Mouse (Mus musculus) liver, embryonic 15.5 days (tissue): Measurements from ENCODE around the gene Tldc1. TPM values are rescaled to one million over a fixed set of nuclear protein-coding genes. Genes with fewer than 3 reads are reported as not detected.

ENCODE experiments used
- ATAC-seq: fragments of 200-750 bp; cut with Nextera tagmentation; 2 replicates; pipeline ENCODE4 v1.8.0; 2017; ENCODE audit warnings: moderate number of reproducible peaks, mild to moderate bottlenecking, moderate library complexity; ENCODE audit not compliant: insufficient read depth
- H3K27ac ChIP-seq: fragments of 300-500 bp; sonication (generic); replicated peaks from 2 replicates; pipeline ENCODE4 v1.5.1; 2015; ENCODE audit warnings: mild to moderate bottlenecking, inconsistent platforms
- H3K27me3 ChIP-seq: fragments of 300-500 bp; sonication (generic); 2 replicates; pipeline ENCODE4 v1.6.1; 2015; ENCODE audit warnings: mild to moderate bottlenecking, inconsistent platforms
- H3K36me3 ChIP-seq: fragments of 300-500 bp; sonication (generic); replicated peaks from 2 replicates; pipeline ENCODE4 v1.6.1; 2015; ENCODE audit warnings: moderate library complexity, mild to moderate bottlenecking, inconsistent platforms
- H3K4me1 ChIP-seq: fragments of 300-500 bp; sonication (generic); replicated peaks from 2 replicates; pipeline ENCODE4 v1.6.1; 2015; ENCODE audit warnings: inconsistent platforms
- H3K4me2 ChIP-seq: fragments of 300-500 bp; sonication (generic); 2 replicates; pipeline ENCODE4 v1.6.1; 2015; ENCODE audit warnings: moderate library complexity, mild to moderate bottlenecking, inconsistent platforms
- H3K4me3 ChIP-seq: fragments of 300-500 bp; sonication (generic); replicated peaks from 2 replicates; pipeline ENCODE4 v1.5.1; 2015; ENCODE audit warnings: mild to moderate bottlenecking, inconsistent platforms
- H3K9ac ChIP-seq: fragments of 300-500 bp; sonication (generic); 2 replicates; pipeline ENCODE4 v1.6.1; 2015; ENCODE audit warnings: moderate library complexity, mild to moderate bottlenecking, inconsistent platforms
- H3K9me3 ChIP-seq: fragments of 300-500 bp; sonication (generic); replicated peaks from 2 replicates; pipeline ENCODE4 v1.6.1; 2016; ENCODE audit warnings: inconsistent platforms
- WGBS: fragments of 180-500 bp; shearing (Covaris S2); methylation state at CpG from one replicate; pipeline ENCODE4 v1.1.7; 2015; ENCODE audit warnings: mixed read lengths; ENCODE audit not compliant: insufficient replicate concordance; 5-methylcytosine and 5-hydroxymethylcytosine counted together
- polyA plus RNA-seq: library from polyadenylated mRNA; unstranded; fragments of >200 nt; fragmentation: Nextera tagmentation; extraction: Ambion mirVana; gene quantifications from 2 replicates; pipeline ENCODE4 v1.2.1, GENCODE M21; 2015

Gene Tldc1
- polyA plus RNA-seq, 1 experiment from 2014 or later = 4.1 TPM

DNA sequence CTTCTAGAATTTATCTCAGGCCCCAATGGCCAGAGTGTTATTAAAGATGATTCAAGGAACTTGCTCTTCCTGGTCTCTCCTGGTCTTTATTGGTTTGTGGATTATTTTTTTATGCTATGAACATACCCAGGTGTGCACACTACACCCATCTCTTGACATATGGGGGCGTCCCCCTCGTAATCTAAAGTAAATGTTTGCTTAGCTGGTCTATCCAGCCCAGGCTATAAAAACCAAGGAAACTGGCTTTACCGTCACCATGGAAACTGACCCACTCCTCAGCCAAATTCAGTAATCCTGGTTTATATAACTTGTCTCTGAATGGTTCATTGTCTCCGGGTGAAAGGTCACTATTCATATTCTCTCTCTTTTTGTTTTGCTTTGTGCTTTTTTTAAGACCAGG lies 37.6 kb downstream of the Tldc1 start:
- H3K9ac ChIP-seq = no peak overlapping the region
- no peak overlapping the region for H3K4me3 ChIP-seq
- no peaks in the 10 kb centered on the region for H3K36me3 ChIP-seq
- ATAC-seq = no peak
- peaks cover 16% of the 10 kb centered on the region for H3K4me1 ChIP-seq
- no peaks in the 10 kb centered on the region for H3K9me3 ChIP-seq
- H3K4me2 ChIP-seq = no peak overlapping the region
- no peak overlapping the region for H3K27ac ChIP-seq
- 46% methylated on average over 4 of the region's 4 CpGs for WGBS
- H3K27me3 ChIP-seq = no peaks in the 10 kb centered on the region

GRCm38 (mm10) chr8:119738129-119738907 lies 39.9 kb downstream of the Tldc1 start:
- H3K4me3 ChIP-seq = no peak overlapping the region
- H3K4me1 ChIP-seq = peaks cover 16% of the 10 kb centered on the region
- H3K27ac ChIP-seq = no peak overlapping the region
- no peaks in the 10 kb centered on the region for H3K27me3 ChIP-seq
- 55% methylated on average over 19 of the region's 19 CpGs for WGBS
- H3K36me3 ChIP-seq = no peaks in the 10 kb centered on the region
- H3K4me2 ChIP-seq = no peak overlapping the region
- peak; percentile 57; the same call in 1 of the 2 replicates for ATAC-seq
- H3K9ac ChIP-seq = no peak overlapping the region
- H3K9me3 ChIP-seq = no peaks in the 10 kb centered on the region

DNA sequence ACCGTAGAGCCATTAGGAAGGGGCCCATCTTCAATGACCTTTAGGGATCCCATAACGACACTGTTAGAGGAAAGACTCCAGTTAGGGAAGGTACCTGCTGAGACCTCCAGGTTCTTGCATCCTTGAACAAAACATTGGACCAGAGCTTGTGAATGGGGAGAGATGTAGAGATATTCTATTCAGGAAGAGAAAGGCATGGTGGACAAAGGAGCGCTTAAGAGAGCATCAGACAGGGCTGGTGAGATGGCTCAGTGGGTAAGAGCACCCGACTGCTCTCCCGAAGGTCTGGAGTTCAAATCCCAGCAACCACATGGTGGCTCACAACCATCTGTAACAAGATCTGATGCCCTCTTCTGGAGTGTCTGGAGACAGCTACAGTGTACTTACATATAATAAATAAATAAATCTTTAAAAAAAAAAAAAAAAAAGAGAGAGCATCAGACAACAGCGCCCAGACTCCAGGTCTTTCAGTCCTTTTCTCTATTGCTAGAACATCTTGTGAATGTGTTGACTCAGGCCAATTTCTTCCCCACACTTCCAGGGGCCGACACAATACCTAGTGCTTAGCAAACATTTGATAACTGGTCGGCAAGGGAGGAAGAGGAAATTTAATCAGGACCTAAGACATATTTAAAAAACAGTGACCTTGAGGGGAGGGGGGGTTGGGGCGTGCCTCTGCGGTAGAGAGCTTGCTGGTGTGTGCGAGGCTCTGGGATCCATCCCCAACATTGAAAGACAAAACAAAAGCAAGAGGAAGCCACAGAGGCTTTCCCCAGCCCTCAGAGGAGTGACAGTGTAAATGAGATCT lies 40.9 kb downstream of the Tldc1 start:
- H3K27me3 ChIP-seq = no peaks in the 10 kb centered on the region
- no peak for ATAC-seq
- 50% methylated on average over 11 of the region's 11 CpGs for WGBS
- H3K27ac ChIP-seq = no peak overlapping the region
- H3K36me3 ChIP-seq = no peaks in the 10 kb centered on the region
- H3K4me1 ChIP-seq = peaks cover 16% of the 10 kb centered on the region
- no peak overlapping the region for H3K4me3 ChIP-seq
- no peak overlapping the region for H3K4me2 ChIP-seq
- no peak overlapping the region for H3K9ac ChIP-seq
- H3K9me3 ChIP-seq = no peaks in the 10 kb centered on the region

- H3K4me1 ChIP-seq = peaks cover 16% of the 10 kb centered on the region
- H3K9ac ChIP-seq = no peak overlapping the region
- H3K9me3 ChIP-seq = no peaks in the 10 kb centered on the region
- no peaks in the 10 kb centered on the region for H3K36me3 ChIP-seq
- no peak overlapping the region for H3K4me3 ChIP-seq
- WGBS = 68% methylated on average over 10 of the region's 10 CpGs
- no peak overlapping the region for H3K4me2 ChIP-seq
- ATAC-seq = no peak
- no peaks in the 10 kb centered on the region for H3K27me3 ChIP-seq
- H3K27ac ChIP-seq = no peak overlapping the region
Measured at GRCm38 (mm10) chr8:119736348-119736917, 41.8 kb downstream of the Tldc1 start.

- Histone ChIP-seq H3K9me3 (no peaks in the 10 kb centered on the region), H3K36me3 (no peaks in the 10 kb centered on the region), H3K4me2 (no peak overlapping the region), H3K4me3 (no peak overlapping the region), H3K27me3 (no peaks in the 10 kb centered on the region), H3K27ac (no peak overlapping the region), H3K4me1 (peaks cover 5% of the 10 kb centered on the region), H3K9ac (no peak overlapping the region)
- no peak for ATAC-seq
- 60% methylated on average over 13 of the region's 13 CpGs for WGBS
Measured at GRCm38 (mm10) chr8:119732072-119732471, 46.1 kb downstream of the Tldc1 start.

GRCm38 (mm10) chr8:119728351-119728895 lies 49.8 kb downstream of the Tldc1 start:
- Histone ChIP-seq H3K9ac (no peak overlapping the region), H3K36me3 (no peaks in the 10 kb centered on the region), H3K27me3 (no peaks in the 10 kb centered on the region), H3K4me1 (peaks cover 14% of the 10 kb centered on the region), H3K4me2 (no peak overlapping the region), H3K9me3 (no peaks in the 10 kb centered on the region), H3K4me3 (no peak overlapping the region), H3K27ac (no peak overlapping the region)
- no peak for ATAC-seq
- WGBS = 71% methylated on average over 8 of the region's 8 CpGs

GRCm38 (mm10) chr8:119727093-119727492 lies 51.1 kb downstream of the Tldc1 start:
- ATAC-seq = peak; percentile 75

GRCm38 (mm10) chr8:119724596-119724995 lies 53.6 kb downstream of the Tldc1 start:
- no peak overlapping the region for H3K27ac ChIP-seq
- ATAC-seq = no peak
- no peak overlapping the region for H3K4me3 ChIP-seq
- H3K9ac ChIP-seq = no peak overlapping the region
- H3K27me3 ChIP-seq = peaks cover 6% of the 10 kb centered on the region; the same call in 1 of the 2 replicates
- WGBS = 51% methylated on average over 6 of the region's 6 CpGs
- no peaks in the 10 kb centered on the region for H3K9me3 ChIP-seq
- no peaks in the 10 kb centered on the region for H3K36me3 ChIP-seq
- peaks cover 14% of the 10 kb centered on the region for H3K4me1 ChIP-seq
- H3K4me2 ChIP-seq = no peak overlapping the region

More at GRCm38 (mm10) chr8:119727093-119727492, 51.1 kb downstream of the Tldc1 start:
- no peak overlapping the region for H3K27ac ChIP-seq
- no peaks in the 10 kb centered on the region for H3K9me3 ChIP-seq
- peaks cover 14% of the 10 kb centered on the region for H3K4me1 ChIP-seq
- 30% methylated on average over 8 of the region's 8 CpGs for WGBS
- H3K36me3 ChIP-seq = no peaks in the 10 kb centered on the region
- H3K4me3 ChIP-seq = no peak overlapping the region
- no peak overlapping the region for H3K9ac ChIP-seq
- H3K4me2 ChIP-seq = 0 out of 2 replicates have a peak overlapping the region, but pooled peaks have one; percentile 2
- H3K27me3 ChIP-seq = no peaks in the 10 kb centered on the region; the same call in 1 of the 2 replicates

GRCm38 (mm10) chr8:119723676-119724075 lies 54.5 kb downstream of the Tldc1 start:
- no peak overlapping the region for H3K4me3 ChIP-seq
- ATAC-seq = no peak
- H3K9me3 ChIP-seq = no peaks in the 10 kb centered on the region
- no peak overlapping the region for H3K27ac ChIP-seq
- H3K9ac ChIP-seq = no peak overlapping the region
- peaks cover 14% of the 10 kb centered on the region for H3K4me1 ChIP-seq
- peaks cover 6% of the 10 kb centered on the region; the same call in 1 of the 2 replicates for H3K27me3 ChIP-seq
- H3K36me3 ChIP-seq = no peaks in the 10 kb centered on the region
- no peak overlapping the region for H3K4me2 ChIP-seq
- WGBS = 47% methylated on average over 4 of the region's 4 CpGs

DNA sequence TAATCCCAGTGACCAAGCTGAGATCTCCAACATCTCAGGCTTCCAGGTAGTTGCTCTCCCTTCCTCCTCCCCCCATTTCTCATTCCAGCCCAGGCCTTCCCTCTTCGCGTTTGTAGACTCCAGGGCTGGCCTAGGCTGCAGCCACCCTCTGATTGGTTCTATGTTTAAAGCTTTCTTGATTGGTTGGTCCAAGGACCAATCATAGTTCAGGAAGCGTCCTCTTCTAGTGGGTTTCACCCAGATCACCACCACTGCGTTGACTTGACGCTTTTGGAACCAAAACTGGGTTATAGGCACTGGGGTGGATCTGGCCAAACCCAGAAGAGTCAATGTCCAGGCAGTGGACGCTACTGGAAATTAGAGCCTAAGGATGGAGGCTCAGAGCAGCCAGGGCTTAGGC lies 55.9 kb downstream of the Tldc1 start:
- 38% methylated on average over 6 of the region's 6 CpGs for WGBS
- Histone ChIP-seq H3K36me3 (no peaks in the 10 kb centered on the region), H3K9me3 (no peaks in the 10 kb centered on the region), H3K9ac (no peak overlapping the region), H3K4me1 (peaks cover 16% of the 10 kb centered on the region), H3K27me3 (peaks cover 6% of the 10 kb centered on the region; the same call in 1 of the 2 replicates), H3K27ac (no peak overlapping the region), H3K4me2 (no peak overlapping the region), H3K4me3 (no peak overlapping the region)
- ATAC-seq = no peak
